ENCODE assay signal across 9 mouse cellular contexts in genomic region chr10:117021020-117021754, GRCm38 (mm10). TPM values are rescaled to one million over a fixed set of nuclear protein-coding genes. Genes with fewer than 3 reads are reported as not detected.
DNase-seq lines count a peak whose midpoint lies in the region; ATAC-seq and TF ChIP-seq lines count a peak whose summit lies in the region.
"Had no signal": no experiment of that assay in that cellular context is flagged by ENCODE, and none has a peak within 500 bp of the region (broad histone marks: within the 10 kb centered on the region; RNA-seq: fewer than 3 reads in every experiment).

No protein-coding gene starts in this region.

- no peak overlapping the region for H3K9ac ChIP-seq in hindbrain, embryonic 16.5 days (ENCODE audit: low read depth, low read length)
- H3K9ac ChIP-seq in limb, embryonic 14.5 days (ENCODE audit: low read depth, low read length, severe bottlenecking) = no peak overlapping the region
- H3K9ac ChIP-seq: liver, embryonic 15.5 days had no signal

- TF ChIP-seq POLR2A in limb, embryonic 14.5 days (IDR thresholded peaks at IDR 0.05; ENCODE audit: borderline replicate concordance, extremely low read depth, insufficient read depth, insufficient read length) = no peak

- WGBS in hindbrain, embryonic 16.5 days = 21% methylated on average over 21 of the region's 21 CpGs
- WGBS in limb, embryonic 14.5 days = 20% methylated on average over 21 of the region's 21 CpGs

- no peak; the same call in 1 of the 2 replicates for ATAC-seq in hindbrain, embryonic 16.5 days
- ATAC-seq in limb, embryonic 14.5 days (ENCODE audit: low FRiP score, low read depth) = peak; percentile 80

- H3K4me2 ChIP-seq in hindbrain, embryonic 16.5 days (ENCODE audit: low read length) = peak overlapping the region; percentile 12; the same call in 1 of the 2 replicates
- no peak overlapping the region for H3K4me2 ChIP-seq in limb, embryonic 14.5 days (replicated peaks; ENCODE audit: low read depth, low read length, severe bottlenecking)
- H3K4me2 ChIP-seq: liver, embryonic 15.5 days had no signal

- no peak overlapping the region for H3K27ac ChIP-seq in hindbrain, embryonic 16.5 days (ENCODE audit: low read depth, low read length)
- no peak overlapping the region for H3K27ac ChIP-seq in limb, embryonic 14.5 days (replicated peaks; ENCODE audit: low read depth, low read length)
- H3K27ac ChIP-seq: liver, embryonic 15.5 days had no signal

- no peaks in the 10 kb centered on the region for H3K27me3 ChIP-seq in hindbrain, embryonic 16.5 days (replicated peaks; ENCODE audit: control insufficient read depth, insufficient read depth, low read length)
- no peaks in the 10 kb centered on the region for H3K27me3 ChIP-seq in limb, embryonic 14.5 days (ENCODE audit: control insufficient read depth, insufficient read depth, low read length)

- peak; percentile 66 for DNase-seq in Muller cell, postnatal 12 days (ENCODE audit: inconsistent ontology term)
- peak; percentile 59 for DNase-seq in embryo, embryonic 11.5 days (ENCODE audit: low read depth, low spot score)
- DNase-seq in limb, embryonic 14.5 days (ENCODE audit: low spot score) = peak; percentile 49
- DNase-seq in lung, postnatal 10 days = no peak
- DNase-seq in right cerebral cortex, postnatal 4 days = no peak
- DNase-seq in cerebellum, postnatal 10 days = no peak
- DNase-seq: heart, postnatal 14 days had no signal

- no peaks in the 10 kb centered on the region for H3K9me3 ChIP-seq in hindbrain, embryonic 16.5 days (ENCODE audit: control insufficient read depth, low read length)
- H3K9me3 ChIP-seq in limb, embryonic 14.5 days (ENCODE audit: control insufficient read depth, low read length) = no peaks in the 10 kb centered on the region

- H3K4me3 ChIP-seq in hindbrain, embryonic 16.5 days (ENCODE audit: low read length) = no peak overlapping the region
- H3K4me3 ChIP-seq in limb, embryonic 14.5 days (replicated peaks; ENCODE audit: low read length) = no peak overlapping the region
- H3K4me3 ChIP-seq: liver, embryonic 15.5 days had no signal

- H3K36me3 ChIP-seq in hindbrain, embryonic 16.5 days (ENCODE audit: control insufficient read depth, insufficient read depth, low read length) = no peaks in the 10 kb centered on the region
- H3K36me3 ChIP-seq in limb, embryonic 14.5 days (ENCODE audit: control insufficient read depth, insufficient read depth, low read length) = no peaks in the 10 kb centered on the region
- H3K36me3 ChIP-seq: liver, embryonic 15.5 days had no signal

- H3K4me1 ChIP-seq in hindbrain, embryonic 16.5 days (ENCODE audit: control insufficient read depth, insufficient read depth, low read depth, low read length) = peaks cover 3% of the 10 kb centered on the region; the same call in 1 of the 2 replicates
- H3K4me1 ChIP-seq in limb, embryonic 14.5 days (ENCODE audit: control insufficient read depth, insufficient read depth, low read length) = peaks cover 10% of the 10 kb centered on the region
- H3K4me1 ChIP-seq: liver, embryonic 15.5 days had no signal

RNA-seq across cellular contexts. Expression of gene Lrrc10, which starts 24.0 kb away (rescaled TPM):
- polyA plus RNA-seq in hindbrain, embryonic 16.5 days (2015; fragmentation: Nextera tagmentation; extraction: Ambion mirVana) = not detected in 2 replicates
- polyA plus RNA-seq in limb, embryonic 14.5 days (2012; rRNA removed) = 0.09 and 0.12 TPM in 2 replicates
- polyA plus RNA-seq in limb, embryonic 14.5 days (2014; fragmentation: Nextera tagmentation; extraction: Ambion mirVana) = not detected in 2 replicates
- polyA plus RNA-seq: liver, embryonic 15.5 days had no signal

RNA-seq across cellular contexts. Expression of gene Best3, which starts 35.1 kb away (rescaled TPM):
- polyA plus RNA-seq in hindbrain, embryonic 16.5 days (2015; fragmentation: Nextera tagmentation; extraction: Ambion mirVana) = 0.15 and 0.16 TPM in 2 replicates
- 3.1 and 3.3 TPM in 2 replicates for polyA plus RNA-seq in limb, embryonic 14.5 days (2012; rRNA removed)
- 0.79 and 1.4 TPM in 2 replicates for polyA plus RNA-seq in limb, embryonic 14.5 days (2014; fragmentation: Nextera tagmentation; extraction: Ambion mirVana)

RNA-seq across cellular contexts. Expression of gene Cct2, which starts 42.4 kb away (rescaled TPM):
- polyA plus RNA-seq in hindbrain, embryonic 16.5 days (2015; fragmentation: Nextera tagmentation; extraction: Ambion mirVana) = 244 and 245 TPM in 2 replicates
- 207 and 231 TPM in 2 replicates for polyA plus RNA-seq in limb, embryonic 14.5 days (2012; rRNA removed)
- polyA plus RNA-seq in limb, embryonic 14.5 days (2014; fragmentation: Nextera tagmentation; extraction: Ambion mirVana) = 253 and 262 TPM in 2 replicates

RNA-seq across cellular contexts. Expression of gene Gm10271, which starts 48.8 kb away (rescaled TPM):
- polyA plus RNA-seq in hindbrain, embryonic 16.5 days (2015; fragmentation: Nextera tagmentation; extraction: Ambion mirVana) = not detected in 2 replicates
- not detected in 2 replicates for polyA plus RNA-seq in limb, embryonic 14.5 days (2012; rRNA removed)
- polyA plus RNA-seq in limb, embryonic 14.5 days (2014; fragmentation: Nextera tagmentation; extraction: Ambion mirVana) = not detected in 2 replicates
- polyA plus RNA-seq: liver, embryonic 15.5 days had no signal

Comparison
In these comparisons a context has a peak if more than half of its experiments do, and no peak if none do; other contexts are left out.
1. DNase-seq: peak in Muller cell, postnatal 12 days (single experiment), embryo, embryonic 11.5 days (single experiment) and limb, embryonic 14.5 days (single experiment); none in lung, postnatal 10 days (single experiment), right cerebral cortex, postnatal 4 days (single experiment) and cerebellum, postnatal 10 days (0 of 2).